Mouse (Mus musculus) erythroblast, embryonic 14.5 days (primary cell): ENCODE results near the gene Vwa7. TPM values are rescaled to one million over a fixed set of nuclear protein-coding genes. Genes with fewer than 3 reads are reported as not detected.
"Not testable (repeated sequence)": the region's sequence is repeated elsewhere in the genome, so short reads cannot be mapped to it uniquely, and the experiment has no call there.

Experiments used
- H3K27me3 ChIP-seq: 2 replicates; pipeline ENCODE4 v1.6.1; 2012; ENCODE audit warnings: inconsistent platforms; ENCODE audit not compliant: control insufficient read depth
- H3K36me3 ChIP-seq: 2 replicates; pipeline ENCODE4 v1.6.1; 2012; ENCODE audit warnings: mild to moderate bottlenecking, inconsistent platforms; ENCODE audit not compliant: control insufficient read depth
- H3K4me1 ChIP-seq: 2 replicates; pipeline ENCODE4 v1.6.1; 2012; ENCODE audit warnings: inconsistent platforms; ENCODE audit not compliant: control insufficient read depth
- H3K4me3 ChIP-seq: replicated peaks from 2 replicates; pipeline ENCODE3; 2012; ENCODE audit warnings: moderate library complexity, mild to moderate bottlenecking, inconsistent platforms
- H3K9me3 ChIP-seq: 2 replicates; pipeline ENCODE4 v1.6.1; 2012; ENCODE audit warnings: low read length, inconsistent platforms, mixed read lengths; ENCODE audit not compliant: control insufficient read depth
- GATA1 ChIP-seq: IDR thresholded peaks from 2 replicates; pipeline ENCODE4 v1.6.1; 2012; ENCODE audit warnings: low read length, inconsistent platforms, mixed read lengths
- TAL1 ChIP-seq: IDR thresholded peaks from 3 replicates; pipeline ENCODE4 v1.6.1; 2012; ENCODE audit warnings: low read length, inconsistent platforms, mixed read lengths
- polyA plus RNA-seq: library from polyadenylated mRNA; stranded (reverse); fragments of >175 nt; gene quantifications from 2 replicates; pipeline ENCODE4 v1.2.3, GENCODE M21; 2012

Gene Vwa7
- polyA plus RNA-seq, 1 experiment = 0.01 TPM

DNA sequence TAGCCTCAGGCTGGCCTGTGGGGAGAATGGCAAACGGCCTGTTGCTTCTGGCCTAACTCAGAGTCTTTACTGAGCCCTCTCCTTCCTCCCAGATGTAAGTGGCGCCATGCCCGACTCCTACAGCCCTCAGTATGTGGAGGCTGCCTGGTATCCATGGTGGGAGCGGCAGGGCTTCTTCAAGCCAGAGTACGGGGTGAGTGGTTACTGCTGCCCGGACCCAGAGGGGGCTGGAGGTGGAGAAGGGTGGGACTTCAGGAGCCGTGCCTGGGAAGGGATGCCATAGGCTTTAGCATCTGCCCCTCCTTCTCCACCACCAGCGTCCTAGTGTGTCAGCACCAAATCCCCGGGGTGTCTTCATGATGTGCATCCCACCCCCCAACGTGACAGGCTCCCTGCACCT is 11.2 kb upstream of the Vwa7 start:
- no peak for TF ChIP-seq GATA1
- TF ChIP-seq TAL1 = no peak
- H3K9me3 ChIP-seq = no peaks in the 10 kb centered on the region
- peaks cover 41% of the 10 kb centered on the region for H3K4me1 ChIP-seq
- no peak overlapping the region for H3K4me3 ChIP-seq
- H3K27me3 ChIP-seq = no peaks in the 10 kb centered on the region
- peaks cover 64% of the 10 kb centered on the region for H3K36me3 ChIP-seq

GRCm38 (mm10) chr17:35005902-35006301 is 10.5 kb upstream of the Vwa7 start:
- peaks cover 41% of the 10 kb centered on the region for H3K4me1 ChIP-seq
- H3K4me3 ChIP-seq, H3K27me3 ChIP-seq, H3K9me3 ChIP-seq: not testable (repeated sequence)
- peaks cover 71% of the 10 kb centered on the region for H3K36me3 ChIP-seq

GRCm38 (mm10) chr17:35007387-35007991 is 8.9 kb upstream of the Vwa7 start:
- no peak overlapping the region for H3K4me3 ChIP-seq
- no peaks in the 10 kb centered on the region for H3K27me3 ChIP-seq
- peaks cover 26% of the 10 kb centered on the region for H3K4me1 ChIP-seq
- peaks cover 87% of the 10 kb centered on the region for H3K36me3 ChIP-seq
- no peak for TF ChIP-seq GATA1
- no peak for TF ChIP-seq TAL1
- no peaks in the 10 kb centered on the region for H3K9me3 ChIP-seq

DNA sequence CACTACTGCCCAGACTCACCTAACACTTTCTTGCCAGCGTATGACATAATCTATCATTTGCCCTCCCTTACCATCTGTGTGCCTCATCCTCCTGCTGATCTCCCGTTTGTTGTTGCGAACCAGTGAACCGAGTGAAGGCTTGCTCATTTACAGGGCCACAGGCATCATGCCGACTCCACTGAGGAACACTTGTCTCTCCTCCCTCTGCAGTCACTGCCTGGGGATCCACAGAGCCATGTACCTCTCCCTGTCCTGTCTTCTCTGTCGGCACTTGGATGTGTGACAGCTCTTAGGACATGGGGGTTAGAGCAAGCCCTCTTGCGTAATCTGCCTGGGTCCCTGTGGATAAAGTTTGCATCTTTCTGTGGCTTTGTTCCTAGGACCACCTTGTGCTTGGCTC is 6.8 kb upstream of the Vwa7 start:
- Histone ChIP-seq H3K36me3 (peaks cover 95% of the 10 kb centered on the region), H3K4me3 (no peak overlapping the region), H3K27me3 (no peaks in the 10 kb centered on the region), H3K9me3 (no peaks in the 10 kb centered on the region), H3K4me1 (peaks cover 7% of the 10 kb centered on the region)
- TF ChIP-seq TAL1 (no peak), GATA1 (no peak)

DNA sequence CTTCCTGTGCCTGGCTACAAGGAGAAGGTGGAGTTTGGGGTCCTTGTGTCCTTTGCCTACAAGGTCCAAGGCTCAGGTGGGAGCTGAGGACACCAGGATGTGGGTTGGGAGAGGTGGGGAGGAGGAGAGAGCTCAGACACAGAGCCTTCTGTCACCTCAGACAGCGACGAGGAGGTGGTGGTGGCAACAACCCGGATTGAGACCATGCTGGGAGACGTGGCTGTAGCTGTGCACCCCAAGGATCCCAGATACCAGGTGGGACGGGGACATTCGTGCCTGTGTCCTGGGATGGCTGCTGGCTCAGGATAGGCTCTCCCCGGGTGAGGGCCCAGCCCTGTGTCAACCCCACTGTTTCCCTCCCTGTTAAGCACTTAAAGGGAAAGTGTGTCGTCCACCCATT is 4.9 kb upstream of the Vwa7 start:
- TF ChIP-seq GATA1 (no peak), TAL1 (no peak)
- Histone ChIP-seq H3K36me3 (peaks cover 97% of the 10 kb centered on the region), H3K4me1 (peaks cover 9% of the 10 kb centered on the region), H3K4me3 (no peak overlapping the region), H3K27me3 (no peaks in the 10 kb centered on the region), H3K9me3 (no peaks in the 10 kb centered on the region)

GRCm38 (mm10) chr17:35012430-35012829 is 3.9 kb upstream of the Vwa7 start:
- TF ChIP-seq GATA1 (no peak), TAL1 (no peak)
- Histone ChIP-seq H3K4me1 (peaks cover 17% of the 10 kb centered on the region), H3K9me3 (no peaks in the 10 kb centered on the region), H3K36me3 (peaks cover 96% of the 10 kb centered on the region), H3K27me3 (no peaks in the 10 kb centered on the region), H3K4me3 (no peak overlapping the region)

DNA sequence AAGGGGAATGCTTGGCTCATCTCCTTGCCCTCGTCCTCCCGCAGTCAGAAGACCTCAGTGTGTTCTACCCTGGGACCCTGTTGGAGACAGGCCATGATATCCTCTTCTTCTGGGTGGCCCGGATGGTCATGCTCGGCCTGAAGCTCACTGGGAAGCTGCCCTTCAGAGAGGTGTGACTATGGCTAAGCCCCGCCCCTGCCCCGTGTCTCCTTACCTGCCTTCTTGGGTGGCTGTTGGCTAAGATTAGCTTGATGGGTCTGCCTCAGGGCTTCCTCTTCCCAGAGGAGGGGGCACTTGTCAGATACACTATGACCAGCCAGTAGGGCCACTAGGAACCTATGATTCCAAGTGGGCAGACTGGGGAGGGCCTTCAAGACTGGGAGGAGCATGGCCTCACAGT is 3.2 kb upstream of the Vwa7 start:
- Histone ChIP-seq H3K9me3 (no peaks in the 10 kb centered on the region), H3K4me3 (no peak overlapping the region), H3K4me1 (peaks cover 21% of the 10 kb centered on the region), H3K36me3 (peaks cover 88% of the 10 kb centered on the region), H3K27me3 (no peaks in the 10 kb centered on the region)
- TF ChIP-seq TAL1 (no peak), GATA1 (no peak)

DNA sequence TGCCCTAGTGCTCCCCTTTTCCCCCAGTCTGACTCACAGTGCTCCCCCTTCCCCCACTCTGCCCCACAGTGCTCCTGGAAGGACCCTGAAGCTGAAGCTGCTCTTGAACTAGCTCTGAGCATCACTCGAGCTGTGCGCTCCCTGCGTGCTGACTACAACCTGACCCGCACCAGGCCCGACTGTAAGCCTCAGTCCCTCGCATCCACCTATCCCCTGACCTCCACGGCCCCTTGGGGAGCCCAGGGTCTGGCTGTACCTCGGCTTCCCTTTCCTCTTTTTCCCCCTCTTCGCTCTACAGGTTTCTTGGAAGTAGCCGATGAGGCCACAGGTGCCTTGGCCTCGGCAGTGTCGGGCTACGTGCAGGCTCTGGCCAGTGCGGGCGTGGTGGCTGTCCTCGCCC is 1.1 kb upstream of the Vwa7 start:
- Histone ChIP-seq H3K4me3 (no peak overlapping the region), H3K4me1 (peaks cover 24% of the 10 kb centered on the region), H3K9me3 (no peaks in the 10 kb centered on the region), H3K27me3 (no peaks in the 10 kb centered on the region), H3K36me3 (peaks cover 69% of the 10 kb centered on the region)
- TF ChIP-seq TAL1 (no peak), GATA1 (no peak)

DNA sequence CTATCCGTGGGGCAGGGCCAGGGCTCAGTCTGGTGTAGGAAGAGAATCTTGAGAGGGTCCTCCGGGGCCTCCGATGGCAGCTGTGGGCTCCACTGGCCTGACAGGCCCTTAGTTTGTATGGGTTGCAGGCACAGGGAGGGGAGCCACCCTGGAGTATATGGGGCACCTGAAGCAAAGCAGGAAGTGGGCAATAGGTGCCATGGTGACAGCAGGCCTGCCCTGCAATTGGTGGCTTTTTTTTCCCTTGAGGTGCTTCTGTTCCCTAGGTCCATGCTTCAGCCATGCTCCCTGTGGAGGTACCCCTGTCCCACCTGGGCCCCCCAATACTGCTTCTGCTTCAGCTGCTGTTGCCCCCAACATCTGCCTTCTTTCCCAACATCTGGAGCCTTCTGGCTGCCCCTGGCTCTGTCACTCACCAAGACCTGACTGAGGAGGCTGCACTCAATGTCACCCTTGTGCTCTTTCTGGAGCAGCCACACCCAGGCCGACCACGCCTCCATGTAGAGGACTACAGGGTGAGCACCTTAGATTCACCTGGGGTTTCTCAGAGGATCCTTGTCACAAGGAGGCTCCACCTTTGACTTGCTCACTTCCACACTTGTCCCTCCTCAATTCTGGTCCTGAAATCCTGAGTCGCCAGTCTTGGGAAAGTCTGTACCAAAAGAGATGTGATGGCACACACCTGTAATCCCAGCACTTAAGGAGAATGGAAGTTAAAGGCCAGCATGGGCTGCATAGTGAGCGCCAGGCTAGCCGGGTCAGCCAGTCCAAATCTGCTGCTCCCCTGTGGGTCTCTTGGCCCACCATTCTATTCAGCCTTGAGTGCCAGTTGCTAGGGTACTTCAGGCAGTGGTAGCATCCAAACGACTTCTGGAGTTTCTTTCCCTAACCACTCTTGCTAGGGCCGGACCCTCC is 669 bp downstream of the Vwa7 start:
- Histone ChIP-seq H3K27me3 (no peaks in the 10 kb centered on the region), H3K4me1 (peaks cover 41% of the 10 kb centered on the region), H3K4me3 (no peak overlapping the region), H3K36me3 (peaks cover 51% of the 10 kb centered on the region), H3K9me3 (no peaks in the 10 kb centered on the region)
- TF ChIP-seq GATA1 = no peak
- TF ChIP-seq TAL1 = no peak

DNA sequence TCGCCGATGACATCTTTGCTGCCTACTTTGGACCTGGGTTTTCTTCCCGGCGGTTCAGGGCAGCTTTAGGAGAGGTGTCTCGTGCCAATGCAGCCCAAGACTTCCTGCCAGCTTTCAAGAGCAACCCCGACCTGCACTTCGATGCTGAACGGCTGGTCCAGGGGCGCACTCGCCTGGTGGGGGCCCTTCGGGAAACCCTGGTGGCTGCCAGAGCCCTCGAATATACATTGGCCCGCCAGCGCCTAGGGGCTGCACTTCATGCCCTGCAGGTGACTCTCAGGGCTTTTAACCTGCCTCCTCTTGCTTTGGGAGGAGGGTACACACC is 1.3 kb downstream of the Vwa7 start:
- Histone ChIP-seq H3K27me3 (no peaks in the 10 kb centered on the region), H3K4me3 (no peak overlapping the region), H3K36me3 (peaks cover 45% of the 10 kb centered on the region), H3K9me3 (no peaks in the 10 kb centered on the region), H3K4me1 (peaks cover 47% of the 10 kb centered on the region)
- TF ChIP-seq TAL1 (no peak), GATA1 (no peak)
